Mouse (Mus musculus) heart, embryonic 13.5 days (tissue): ENCODE measurements around the gene E2f1. TPM values are rescaled to one million over a fixed set of nuclear protein-coding genes. Genes with fewer than 3 reads are reported as not detected.

Experiments used
- ATAC-seq: fragments of 200-750 bp; cut with Nextera tagmentation; 2 replicates; pipeline ENCODE4 v1.8.0; 2017; ENCODE audit warnings: moderate TSS enrichment; ENCODE audit not compliant: insufficient number of reproducible peaks, low FRiP score, low TSS enrichment; ENCODE audit errors: extremely low read depth
- H3K27ac ChIP-seq: fragments of 300-500 bp; sonication (generic); replicated peaks from 2 replicates; pipeline ENCODE4 v1.5.1; 2015; ENCODE audit warnings: moderate library complexity, mild to moderate bottlenecking, inconsistent platforms
- H3K27me3 ChIP-seq: fragments of 300-500 bp; sonication (generic); replicated peaks from 2 replicates; pipeline ENCODE4 v1.6.1; 2015; ENCODE audit warnings: mild to moderate bottlenecking, inconsistent platforms
- H3K36me3 ChIP-seq: fragments of 300-500 bp; sonication (generic); 2 replicates; pipeline ENCODE4 v1.6.1; 2015; ENCODE audit warnings: mild to moderate bottlenecking, inconsistent platforms
- H3K4me1 ChIP-seq: fragments of 300-500 bp; sonication (generic); 2 replicates; pipeline ENCODE4 v1.6.1; 2015; ENCODE audit warnings: inconsistent platforms
- H3K4me2 ChIP-seq: fragments of 300-500 bp; sonication (generic); 2 replicates; pipeline ENCODE4 v1.6.1; 2015; ENCODE audit warnings: inconsistent platforms, mild to moderate bottlenecking, moderate library complexity
- H3K4me3 ChIP-seq: fragments of 300-500 bp; sonication (generic); 2 replicates; pipeline ENCODE4 v1.5.1; 2015; ENCODE audit warnings: moderate library complexity, mild to moderate bottlenecking, inconsistent platforms
- H3K9ac ChIP-seq: fragments of 300-500 bp; sonication (generic); 2 replicates; pipeline ENCODE4 v1.6.1; 2015; ENCODE audit warnings: inconsistent platforms, mild to moderate bottlenecking, moderate library complexity
- H3K9me3 ChIP-seq: fragments of 300-500 bp; sonication (generic); 2 replicates; pipeline ENCODE4 v1.6.1; 2016; ENCODE audit warnings: inconsistent platforms
- WGBS: fragments of 180-500 bp; shearing (Covaris S2); methylation state at CpG from one replicate; pipeline ENCODE4 v1.1.7; 2015; ENCODE audit warnings: mixed read lengths; 5-methylcytosine and 5-hydroxymethylcytosine counted together
- polyA plus RNA-seq: library from polyadenylated mRNA; unstranded; fragments of >200 nt; fragmentation: Nextera tagmentation; extraction: Ambion mirVana; gene quantifications from 2 replicates; pipeline ENCODE4 v1.2.1, GENCODE M21; 2015

The E2f1 gene
- polyA plus RNA-seq, 1 experiment from 2014 or later, result 15.5 TPM

DNA sequence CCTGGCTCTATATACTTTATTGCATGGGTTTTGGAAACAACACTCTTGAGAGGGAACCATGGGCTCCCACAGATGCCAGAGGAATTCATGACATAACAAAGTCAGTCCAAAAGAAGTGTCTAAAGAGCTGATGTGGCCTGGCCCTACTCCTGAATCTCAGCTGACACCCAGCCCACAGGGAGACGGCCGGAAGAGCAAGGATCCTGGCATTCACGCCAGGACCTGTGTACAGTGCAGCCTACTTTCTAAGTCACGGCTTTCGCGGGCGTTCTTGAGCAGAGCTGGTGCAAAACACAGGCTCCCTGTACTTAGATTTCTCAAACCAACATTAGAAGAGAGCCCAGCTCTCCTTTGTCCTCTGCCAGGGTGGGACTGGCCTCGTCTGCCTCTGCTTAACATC lies 10.9 kb upstream of the E2f1 start:
- Histone ChIP-seq H3K4me1 (peaks cover 33% of the 10 kb centered on the region), H3K4me2 (no peak overlapping the region), H3K9ac (no peak overlapping the region; the same call in 1 of the 2 replicates), H3K27me3 (no peaks in the 10 kb centered on the region; the same call in 1 of the 2 replicates), H3K9me3 (no peaks in the 10 kb centered on the region), H3K36me3 (no peaks in the 10 kb centered on the region), H3K4me3 (no peak overlapping the region), H3K27ac (peak overlapping the region; percentile 65)
- ATAC-seq, result no peak
- 62% methylated on average over 8 of the region's 8 CpGs for WGBS

DNA sequence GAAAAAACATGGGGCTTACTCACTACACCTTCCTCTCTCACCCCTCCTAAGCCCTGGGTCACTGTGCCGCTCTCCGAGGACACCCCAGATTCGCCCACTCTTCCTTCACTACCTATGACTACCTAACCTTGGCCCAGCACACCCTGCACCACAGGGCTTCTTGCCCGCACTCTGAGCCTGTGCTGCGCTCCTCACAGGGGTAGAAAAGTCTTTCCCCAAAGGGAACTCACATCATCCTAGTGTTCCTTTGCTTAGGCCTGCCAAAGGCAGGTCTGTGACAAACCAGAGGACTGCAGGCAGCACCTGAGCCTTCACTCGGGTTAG lies 8.0 kb upstream of the E2f1 start:
- H3K36me3 ChIP-seq, result no peaks in the 10 kb centered on the region
- no peak overlapping the region for H3K27ac ChIP-seq
- no peak overlapping the region for H3K4me3 ChIP-seq
- H3K9ac ChIP-seq, result 0 out of 2 replicates have a peak overlapping the region, but pooled peaks have one; percentile 52
- H3K27me3 ChIP-seq, result no peaks in the 10 kb centered on the region
- no peak for ATAC-seq
- peaks cover 18% of the 10 kb centered on the region for H3K4me1 ChIP-seq
- H3K4me2 ChIP-seq, result no peak overlapping the region
- WGBS, result 81% methylated on average over 5 of the region's 6 CpGs
- no peaks in the 10 kb centered on the region for H3K9me3 ChIP-seq

GRCm38 (mm10) chr2:154576876-154577743 lies 7.4 kb upstream of the E2f1 start:
- peak overlapping the region; percentile 52; the same call in 1 of the 2 replicates for H3K9ac ChIP-seq

GRCm38 (mm10) chr2:154574271-154574670 lies 4.6 kb upstream of the E2f1 start:
- ATAC-seq, result no peak
- Histone ChIP-seq H3K9me3 (no peaks in the 10 kb centered on the region), H3K4me2 (no peak overlapping the region), H3K4me3 (no peak overlapping the region), H3K9ac (no peak overlapping the region), H3K4me1 (peaks cover 18% of the 10 kb centered on the region), H3K36me3 (no peaks in the 10 kb centered on the region), H3K27me3 (no peaks in the 10 kb centered on the region), H3K27ac (no peak overlapping the region)
- 75% methylated on average over 7 of the region's 7 CpGs for WGBS

More at GRCm38 (mm10) chr2:154576876-154577743, 7.4 kb upstream of the E2f1 start:
- no peaks in the 10 kb centered on the region for H3K9me3 ChIP-seq
- ATAC-seq, result no peak
- H3K36me3 ChIP-seq, result no peaks in the 10 kb centered on the region
- no peak overlapping the region for H3K4me3 ChIP-seq
- WGBS, result 59% methylated on average over 12 of the region's 12 CpGs
- H3K4me2 ChIP-seq, result no peak overlapping the region
- H3K4me1 ChIP-seq, result peaks cover 18% of the 10 kb centered on the region
- H3K27ac ChIP-seq, result no peak overlapping the region
- no peaks in the 10 kb centered on the region for H3K27me3 ChIP-seq

GRCm38 (mm10) chr2:154572996-154573395 lies 3.3 kb upstream of the E2f1 start:
- 70% methylated on average over 3 of the region's 3 CpGs for WGBS
- Histone ChIP-seq H3K4me3 (no peak overlapping the region), H3K9ac (no peak overlapping the region)

GRCm38 (mm10) chr2:154571976-154572375 lies 2.3 kb upstream of the E2f1 start:
- H3K9me3 ChIP-seq, result no peaks in the 10 kb centered on the region
- H3K4me3 ChIP-seq, result no peak overlapping the region
- 73% methylated on average over 8 of the region's 8 CpGs for WGBS
- H3K36me3 ChIP-seq, result no peaks in the 10 kb centered on the region
- H3K9ac ChIP-seq, result no peak overlapping the region
- H3K27ac ChIP-seq, result no peak overlapping the region
- no peak for ATAC-seq
- H3K27me3 ChIP-seq, result no peaks in the 10 kb centered on the region
- H3K4me1 ChIP-seq, result peaks cover 32% of the 10 kb centered on the region
- no peak overlapping the region for H3K4me2 ChIP-seq

More at GRCm38 (mm10) chr2:154572996-154573395, 3.3 kb upstream of the E2f1 start:
- Histone ChIP-seq H3K4me1 (peaks cover 29% of the 10 kb centered on the region), H3K36me3 (no peaks in the 10 kb centered on the region), H3K4me2 (no peak overlapping the region), H3K27ac (no peak overlapping the region), H3K9me3 (no peaks in the 10 kb centered on the region), H3K27me3 (no peaks in the 10 kb centered on the region)
- no peak for ATAC-seq

GRCm38 (mm10) chr2:154571266-154571665 lies 1.6 kb upstream of the E2f1 start:
- Histone ChIP-seq H3K4me2 (no peak overlapping the region), H3K4me3 (no peak overlapping the region), H3K36me3 (no peaks in the 10 kb centered on the region), H3K27ac (no peak overlapping the region), H3K9me3 (no peaks in the 10 kb centered on the region), H3K9ac (no peak overlapping the region), H3K4me1 (peaks cover 35% of the 10 kb centered on the region), H3K27me3 (no peaks in the 10 kb centered on the region)
- 76% methylated on average over 4 of the region's 4 CpGs for WGBS
- ATAC-seq, result no peak

GRCm38 (mm10) chr2:154570666-154571065 lies 974 bp upstream of the E2f1 start:
- no peaks in the 10 kb centered on the region for H3K9me3 ChIP-seq
- H3K4me3 ChIP-seq, result no peak overlapping the region
- WGBS, result 63% methylated on average over 4 of the region's 4 CpGs
- ATAC-seq, result no peak
- H3K4me2 ChIP-seq, result peak overlapping the region; percentile 90
- H3K36me3 ChIP-seq, result no peaks in the 10 kb centered on the region
- H3K27ac ChIP-seq, result peak overlapping the region; percentile 41; the same call in 1 of the 2 replicates
- peak overlapping the region; percentile 79; the same call in 1 of the 2 replicates for H3K9ac ChIP-seq
- H3K27me3 ChIP-seq, result no peaks in the 10 kb centered on the region
- H3K4me1 ChIP-seq, result peaks cover 38% of the 10 kb centered on the region

- Histone ChIP-seq H3K27me3 (no peaks in the 10 kb centered on the region), H3K9me3 (no peaks in the 10 kb centered on the region), H3K4me1 (peaks cover 39% of the 10 kb centered on the region), H3K36me3 (no peaks in the 10 kb centered on the region; the same call in 1 of the 2 replicates), H3K4me2 (peak overlapping the region; percentile 90), H3K9ac (peak overlapping the region; percentile 87), H3K27ac (peak overlapping the region; percentile 77), H3K4me3 (peak overlapping the region; percentile 84)
- peak; percentile 76 for ATAC-seq
- 0% methylated on average over 63 of the region's 70 CpGs for WGBS
These were observed 482 bp downstream of the E2f1 start for GRCm38 (mm10) chr2:154569071-154569748.

GRCm38 (mm10) chr2:154568329-154569070 lies 1.2 kb downstream of the E2f1 start:
- Histone ChIP-seq H3K4me1 (peaks cover 39% of the 10 kb centered on the region), H3K4me2 (peak overlapping the region; percentile 90), H3K9ac (peak overlapping the region; percentile 87), H3K36me3 (peaks cover 7% of the 10 kb centered on the region), H3K27me3 (no peaks in the 10 kb centered on the region), H3K9me3 (no peaks in the 10 kb centered on the region), H3K4me3 (peak overlapping the region; percentile 84), H3K27ac (peak overlapping the region; percentile 77)
- WGBS, result 20% methylated on average over 10 of the region's 10 CpGs
- no peak for ATAC-seq

DNA sequence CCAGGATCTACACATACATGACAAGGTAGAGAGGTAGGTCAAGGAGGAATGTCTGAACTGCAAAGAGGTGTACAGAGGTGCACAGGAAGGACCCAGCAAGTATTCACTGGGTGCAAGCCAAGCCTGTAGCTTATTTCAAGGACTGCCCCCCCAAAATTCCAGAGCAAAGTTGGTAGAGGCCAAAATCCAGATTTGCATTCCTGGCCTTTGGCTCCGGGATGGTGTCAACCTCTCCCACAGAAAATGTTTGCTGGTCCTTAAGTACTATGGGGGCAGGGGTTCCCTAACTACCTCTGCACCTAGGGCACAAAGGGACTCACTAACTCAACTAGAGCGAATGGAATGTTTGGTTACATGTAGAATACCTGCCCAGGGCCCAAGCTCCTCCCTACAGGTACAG lies 1.9 kb downstream of the E2f1 start:
- 65% methylated on average over 2 of the region's 2 CpGs for WGBS
- ATAC-seq, result no peak
- Histone ChIP-seq H3K4me2 (peak overlapping the region; percentile 90), H3K4me3 (peak overlapping the region; percentile 84), H3K9me3 (no peaks in the 10 kb centered on the region), H3K36me3 (peaks cover 14% of the 10 kb centered on the region), H3K27me3 (no peaks in the 10 kb centered on the region), H3K27ac (peak overlapping the region; percentile 77), H3K4me1 (peaks cover 39% of the 10 kb centered on the region), H3K9ac (peak overlapping the region; percentile 87)
